Mouse (Mus musculus) ES-E14 (cell line): ENCODE measurements at regions not wholly inside any gene's neighbourhood (a gene's known extent, or its start where the extent isn't known, plus 50 kb on each side); places are given as distances from the start of the nearest gene placed in this dataset.

ENCODE experiments used
- CHD2 ChIP-seq: IDR thresholded peaks from 2 replicates; pipeline ENCODE4 v1.6.1; 2014; ENCODE audit warnings: mild to moderate bottlenecking, low read depth, low read length, inconsistent platforms
- HCFC1 ChIP-seq: IDR thresholded peaks from 2 replicates; pipeline ENCODE4 v1.6.1; 2012; ENCODE audit warnings: low read length, inconsistent platforms, borderline replicate concordance; ENCODE audit not compliant: insufficient read depth
- MAFK ChIP-seq: IDR thresholded peaks from 2 replicates; pipeline ENCODE4 v1.6.1; 2014; ENCODE audit warnings: mild to moderate bottlenecking, low read depth, low read length, inconsistent platforms; ENCODE audit not compliant: insufficient read depth
- ZNF384 ChIP-seq: IDR thresholded peaks from 2 replicates; pipeline ENCODE4 v1.6.1; 2012; ENCODE audit warnings: low read depth, low read length, inconsistent platforms

GRCm38 (mm10) chr3:149393317-149394172, 403.2 kb upstream of the Adgrl2 start:
- no peak for TF ChIP-seq CHD2
- no peak for TF ChIP-seq ZNF384
- no peak for TF ChIP-seq MAFK
- no peak for TF ChIP-seq HCFC1
